In the genomic region with DNA sequence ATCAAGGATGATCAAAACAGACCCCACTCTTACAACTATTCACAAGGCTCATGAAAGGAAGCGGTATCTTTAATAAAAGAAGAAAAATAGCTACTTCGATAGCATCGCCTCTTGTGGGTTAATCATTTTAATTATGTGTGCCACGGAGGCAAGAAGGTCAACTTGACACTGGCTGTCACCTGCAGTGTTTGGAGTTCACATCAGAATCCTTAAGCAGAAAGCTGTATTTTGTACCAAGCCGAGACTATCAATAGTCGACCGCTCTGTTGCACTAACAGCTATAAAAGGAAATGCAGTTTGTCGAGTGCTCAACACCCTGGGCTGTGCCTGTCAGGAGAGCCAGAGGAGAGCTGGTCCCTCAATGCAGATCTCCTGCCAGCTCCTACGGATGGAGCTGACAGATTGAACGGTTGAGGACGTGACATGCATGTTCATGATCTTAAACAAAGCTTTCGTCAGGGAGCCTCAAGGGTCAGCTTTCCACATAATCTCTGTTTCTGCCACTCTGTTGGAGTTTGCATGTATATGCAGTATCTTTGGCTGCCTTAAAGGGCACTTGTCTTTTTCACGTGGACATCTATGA, we compare ENCODE assay signal across 12 mouse cellular contexts.
DNase-seq lines count a peak whose midpoint lies in the region; ATAC-seq and TF ChIP-seq lines count a peak whose summit lies in the region.
"Had no signal": no experiment of that assay in that cellular context is flagged by ENCODE, and none has a peak within 500 bp of the region (broad histone marks: within the 10 kb centered on the region; RNA-seq: fewer than 3 reads in every experiment).

No protein-coding gene starts in this region.

- ATAC-seq in liver, postnatal 0 days = no peak

- H3K4me3 ChIP-seq in liver, postnatal 0 days (ENCODE audit: low read depth, low read length) = no peak overlapping the region
- H3K4me3 ChIP-seq: embryonic facial prominence, embryonic 12.5 days; liver, embryonic 15.5 days had no signal

- no peak for TF ChIP-seq CTCF in liver, postnatal 0 days (IDR thresholded peaks at IDR 0.05; ENCODE audit: low read depth)

- no peaks in the 10 kb centered on the region for H3K36me3 ChIP-seq in liver, postnatal 0 days (replicated peaks; ENCODE audit: insufficient read depth, low read length)
- H3K36me3 ChIP-seq: embryonic facial prominence, embryonic 12.5 days; liver, embryonic 15.5 days had no signal

- no peaks in the 10 kb centered on the region for H3K4me1 ChIP-seq in liver, postnatal 0 days (ENCODE audit: insufficient read depth)
- H3K4me1 ChIP-seq: liver, embryonic 15.5 days had no signal

- DNase-seq in embryo, embryonic 10 days (ENCODE audit: low spot score) = peak; percentile 53
- DNase-seq in embryo, embryonic 9.5 days (ENCODE audit: extremely low spot score) = no peak
- peak; percentile 52 to 64 for DNase-seq in right cerebral cortex, postnatal 10 days (ENCODE audit: low spot score in 2 of 2)
- DNase-seq in right cerebral cortex, postnatal 25 days = no peak
- peak; percentile 38 to 42 for DNase-seq in kidney, postnatal 36 days
- no peak for DNase-seq in thymus, postnatal 25 days
- DNase-seq in yolk sac, embryonic 10.5 days (ENCODE audit: low spot score) = no peak
- no peak for DNase-seq in liver, postnatal 0 days
- DNase-seq: heart, postnatal 4 days; thymus, adult 18-20 months had no signal

- H3K4me2 ChIP-seq in liver, postnatal 0 days (ENCODE audit: low read depth, low read length) = no peak overlapping the region
- H3K4me2 ChIP-seq: embryonic facial prominence, embryonic 12.5 days; liver, embryonic 15.5 days had no signal

- no peak overlapping the region for H3K27ac ChIP-seq in liver, postnatal 0 days (ENCODE audit: low read depth)
- H3K27ac ChIP-seq: embryonic facial prominence, embryonic 12.5 days; liver, embryonic 15.5 days had no signal

- H3K9me3 ChIP-seq in liver, postnatal 0 days (ENCODE audit: low read length) = no peaks in the 10 kb centered on the region
- H3K9me3 ChIP-seq: embryonic facial prominence, embryonic 12.5 days; liver, embryonic 15.5 days had no signal

- H3K27me3 ChIP-seq in liver, postnatal 0 days (ENCODE audit: insufficient read depth, low read length) = no peaks in the 10 kb centered on the region
- H3K27me3 ChIP-seq: embryonic facial prominence, embryonic 12.5 days; liver, embryonic 15.5 days had no signal

- no peak for TF ChIP-seq EP300 in liver, postnatal 0 days (IDR thresholded peaks at IDR 0.05; ENCODE audit: low read depth)

- no peak overlapping the region for H3K9ac ChIP-seq in liver, postnatal 0 days (replicated peaks)
- H3K9ac ChIP-seq: embryonic facial prominence, embryonic 12.5 days; liver, embryonic 15.5 days had no signal

- WGBS in liver, postnatal 0 days (ENCODE audit: insufficient replicate concordance) = 77% methylated on average over 13 of the region's 13 CpGs

Comparison
In these comparisons a context has a peak if more than half of its experiments do, and no peak if none do; other contexts are left out.
1. DNase-seq: peak in embryo, embryonic 10 days (single experiment), right cerebral cortex, postnatal 10 days (2 of 2) and kidney, postnatal 36 days (2 of 2); none in embryo, embryonic 9.5 days (single experiment), right cerebral cortex, postnatal 25 days (single experiment), thymus, postnatal 25 days (single experiment), yolk sac, embryonic 10.5 days (single experiment) and liver, postnatal 0 days (single experiment).